Mouse (Mus musculus) forebrain, embryonic 16.5 days (tissue): ENCODE measurements at regions not wholly inside any gene's neighbourhood (a gene's known extent, or its start where the extent isn't known, plus 50 kb on each side); places are given as distances from the start of the nearest gene placed in this dataset.

Experiments used
- ATAC-seq: fragments of 200-750 bp; cut with Nextera tagmentation; 2 replicates; pipeline ENCODE4 v1.8.0; 2017; ENCODE audit warnings: mild to moderate bottlenecking, moderate library complexity
- H3K27ac ChIP-seq: fragments of 300-500 bp; sonication (generic); 2 replicates; pipeline ENCODE4 v1.5.1; 2014; ENCODE audit warnings: low read length, control low read depth
- H3K27me3 ChIP-seq: fragments of 300-500 bp; sonication (generic); replicated peaks from 2 replicates; pipeline ENCODE4 v1.6.1; 2014; ENCODE audit warnings: low read length; ENCODE audit not compliant: control insufficient read depth, insufficient read depth
- H3K36me3 ChIP-seq: fragments of 300-500 bp; sonication (generic); 2 replicates; pipeline ENCODE4 v1.6.1; 2014; ENCODE audit not compliant: control insufficient read depth, insufficient read depth
- H3K4me1 ChIP-seq: fragments of 300-500 bp; sonication (generic); replicated peaks from 2 replicates; pipeline ENCODE4 v1.6.1; 2014; ENCODE audit warnings: low read length; ENCODE audit not compliant: control insufficient read depth, insufficient read depth
- H3K4me2 ChIP-seq: fragments of 300-500 bp; sonication (generic); 2 replicates; pipeline ENCODE4 v1.6.1; 2014; ENCODE audit warnings: mild to moderate bottlenecking, low read length, control low read depth
- H3K4me3 ChIP-seq: fragments of 300-500 bp; sonication (generic); replicated peaks from 2 replicates; pipeline ENCODE4 v1.5.1; 2014; ENCODE audit warnings: mild to moderate bottlenecking, low read length, control low read depth
- H3K9ac ChIP-seq: fragments of 300-500 bp; sonication (generic); replicated peaks from 2 replicates; pipeline ENCODE4 v1.6.1; 2014; ENCODE audit warnings: low read depth, low read length, control low read depth
- H3K9me3 ChIP-seq: fragments of 300-500 bp; sonication (generic); 2 replicates; pipeline ENCODE4 v1.6.1; 2016; ENCODE audit warnings: low read length; ENCODE audit not compliant: control insufficient read depth
- WGBS: fragments of 180-500 bp; shearing (Covaris S2); extraction: QIAGEN DNeasy Blood & Tissue Kit; methylation state at CpG from one replicate; pipeline ENCODE4 v1.1.7; 2014; 5-methylcytosine and 5-hydroxymethylcytosine counted together

- 74% methylated on average over 7 of the region's 7 CpGs for WGBS
- no peak overlapping the region for H3K9ac ChIP-seq
- H3K9me3 ChIP-seq = no peaks in the 10 kb centered on the region
- H3K4me2 ChIP-seq = no peak overlapping the region
- no peaks in the 10 kb centered on the region for H3K4me1 ChIP-seq
- H3K27ac ChIP-seq = no peak overlapping the region
- no peaks in the 10 kb centered on the region for H3K27me3 ChIP-seq
- no peak overlapping the region for H3K4me3 ChIP-seq
- ATAC-seq = no peak
- no peaks in the 10 kb centered on the region for H3K36me3 ChIP-seq
Measured at GRCm38 (mm10) chr10:84000436-84001208, 278.0 kb downstream of the 1500009L16Rik start.

- Histone ChIP-seq H3K9me3 (no peaks in the 10 kb centered on the region), H3K4me2 (no peak overlapping the region), H3K36me3 (no peaks in the 10 kb centered on the region), H3K27ac (no peak overlapping the region), H3K9ac (no peak overlapping the region), H3K4me3 (no peak overlapping the region), H3K27me3 (no peaks in the 10 kb centered on the region), H3K4me1 (no peaks in the 10 kb centered on the region)
- WGBS = 76% methylated on average over 2 of the region's 2 CpGs
- ATAC-seq = no peak
Measured at GRCm38 (mm10) chr10:84002744-84003143, 280.1 kb downstream of the 1500009L16Rik start.

- Histone ChIP-seq H3K27ac (no peak overlapping the region), H3K4me2 (no peak overlapping the region), H3K9ac (no peak overlapping the region), H3K4me1 (no peaks in the 10 kb centered on the region), H3K36me3 (no peaks in the 10 kb centered on the region), H3K4me3 (no peak overlapping the region), H3K9me3 (no peaks in the 10 kb centered on the region), H3K27me3 (no peaks in the 10 kb centered on the region)
- no peak for ATAC-seq
- 66% methylated on average over 8 of the region's 8 CpGs for whole genome bisulfite sequencing
Measured at GRCm38 (mm10) chr10:84003601-84004149, 281.0 kb downstream of the 1500009L16Rik start.

- no peaks in the 10 kb centered on the region for H3K36me3 ChIP-seq
- WGBS = 80% methylated on average over 4 of the region's 4 CpGs
- no peak for ATAC-seq
Measured at GRCm38 (mm10) chr10:84008923-84009322, 286.3 kb downstream of the 1500009L16Rik start.

GRCm38 (mm10) chr10:84019381-84019780, 296.7 kb downstream of the 1500009L16Rik start:
- Histone ChIP-seq H3K27me3 (no peaks in the 10 kb centered on the region), H3K36me3 (no peaks in the 10 kb centered on the region), H3K4me1 (no peaks in the 10 kb centered on the region; the same call in 1 of the 2 replicates), H3K4me3 (no peak overlapping the region), H3K9me3 (no peaks in the 10 kb centered on the region), H3K27ac (no peak overlapping the region), H3K9ac (no peak overlapping the region), H3K4me2 (0 out of 2 replicates have a peak overlapping the region, but pooled peaks have one; percentile 9)
- 0 out of 2 replicates have a peak, but pooled peaks have one; percentile 43 for ATAC-seq
- WGBS = 13% methylated on average over 9 of the region's 9 CpGs

More at GRCm38 (mm10) chr10:84008923-84009322, 286.3 kb downstream of the 1500009L16Rik start:
- no peak overlapping the region for H3K27ac ChIP-seq
- no peak overlapping the region for H3K9ac ChIP-seq
- no peaks in the 10 kb centered on the region for H3K27me3 ChIP-seq
- H3K4me2 ChIP-seq = no peak overlapping the region
- no peaks in the 10 kb centered on the region for H3K4me1 ChIP-seq
- H3K9me3 ChIP-seq = no peaks in the 10 kb centered on the region
- H3K4me3 ChIP-seq = no peak overlapping the region

GRCm38 (mm10) chr10:84020023-84020620, 297.5 kb downstream of the 1500009L16Rik start:
- Histone ChIP-seq H3K4me1 (peaks cover 3% of the 10 kb centered on the region; the same call in 1 of the 2 replicates), H3K9ac (no peak overlapping the region), H3K4me2 (no peak overlapping the region), H3K4me3 (no peak overlapping the region), H3K27me3 (no peaks in the 10 kb centered on the region), H3K36me3 (no peaks in the 10 kb centered on the region), H3K27ac (no peak overlapping the region), H3K9me3 (no peaks in the 10 kb centered on the region)
- no peak for ATAC-seq
- 56% methylated on average over 10 of the region's 10 CpGs for WGBS

- 78% methylated on average over 12 of the region's 12 CpGs for WGBS
- peaks cover 4% of the 10 kb centered on the region; the same call in 1 of the 2 replicates for H3K4me1 ChIP-seq
- no peak overlapping the region for H3K4me2 ChIP-seq
- no peaks in the 10 kb centered on the region for H3K27me3 ChIP-seq
- no peak overlapping the region for H3K4me3 ChIP-seq
- no peak for ATAC-seq
- H3K9ac ChIP-seq = no peak overlapping the region
- H3K27ac ChIP-seq = no peak overlapping the region
- H3K36me3 ChIP-seq = no peaks in the 10 kb centered on the region
- H3K9me3 ChIP-seq = no peaks in the 10 kb centered on the region
Measured at GRCm38 (mm10) chr10:84021167-84022120, 298.8 kb downstream of the 1500009L16Rik start.

GRCm38 (mm10) chr10:84024294-84024693, 301.6 kb downstream of the 1500009L16Rik start:
- H3K4me2 ChIP-seq = no peak overlapping the region
- H3K36me3 ChIP-seq = no peaks in the 10 kb centered on the region
- 71% methylated on average over 4 of the region's 4 CpGs for WGBS
- H3K4me1 ChIP-seq = peaks cover 4% of the 10 kb centered on the region; the same call in 1 of the 2 replicates
- no peaks in the 10 kb centered on the region for H3K27me3 ChIP-seq
- H3K27ac ChIP-seq = no peak overlapping the region
- H3K9me3 ChIP-seq = peaks cover 3% of the 10 kb centered on the region; the same call in 1 of the 2 replicates
- ATAC-seq = no peak
- no peak overlapping the region for H3K4me3 ChIP-seq
- no peak overlapping the region for H3K9ac ChIP-seq
